Mouse (Mus musculus) thymus, postnatal 0 days (tissue): Measurements from ENCODE around the gene Utp4. TPM values are rescaled to one million over a fixed set of nuclear protein-coding genes. Genes with fewer than 3 reads are reported as not detected.
A peak's percentile ranks its signal among the peaks of the same experiment; 100 is the strongest.
"Not testable (repeated sequence)": the region's sequence is repeated elsewhere in the genome, so short reads cannot be mapped to it uniquely, and the experiment has no call there.

Experiments
- DNase-seq: peaks from one replicate; pipeline ENCODE4 v3.0.0-alpha.2; 2015; ENCODE audit warnings: low spot score
- polyA plus RNA-seq: library from polyadenylated mRNA; unstranded; fragments of >200 nt; fragmentation: Nextera tagmentation; extraction: Ambion mirVana; gene quantifications from 2 replicates; pipeline ENCODE4 v1.2.1, GENCODE M21; 2015

Gene Utp4
- 69.4 and 70.7 TPM in 2 replicates for polyA plus RNA-seq

DNA sequence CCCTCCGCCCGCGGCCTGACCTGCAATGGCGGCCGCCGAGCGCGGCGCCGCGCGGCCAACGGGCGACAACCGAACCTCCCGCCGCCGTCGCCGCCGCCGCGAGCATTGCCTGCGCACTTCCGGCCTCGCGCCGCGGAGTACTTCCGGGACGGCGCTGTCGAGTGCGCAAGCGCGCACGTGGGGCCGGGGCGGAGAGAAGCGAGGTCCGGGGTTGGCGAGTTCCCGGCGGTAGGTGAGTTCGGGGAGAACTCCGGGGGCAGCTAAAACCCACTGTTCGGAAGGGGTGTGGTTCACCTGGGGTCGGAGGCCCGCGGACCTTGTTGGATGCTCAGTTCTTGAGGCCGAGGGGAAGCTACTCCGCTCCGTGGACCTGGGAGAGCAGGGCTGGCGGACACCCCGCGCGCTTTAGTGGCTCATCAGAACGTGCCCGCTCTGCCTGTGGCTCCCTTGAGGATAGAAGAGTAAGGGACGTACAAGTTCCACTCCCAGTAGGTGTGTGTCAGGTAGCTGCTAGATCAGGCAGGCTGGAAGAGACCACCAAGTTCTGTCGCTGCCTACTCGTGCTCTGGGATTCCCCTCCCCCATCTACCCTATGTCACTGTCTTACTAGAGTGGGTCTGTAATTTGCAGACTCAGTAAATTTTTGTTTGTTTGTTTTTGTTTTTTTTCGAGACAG, at the start of gene Utp4:
TSS of gene Utp4 (plus strand) at position 156 of the 676 bp plus-strand sequence.
- peak; percentile 91 for DNase-seq

DNA sequence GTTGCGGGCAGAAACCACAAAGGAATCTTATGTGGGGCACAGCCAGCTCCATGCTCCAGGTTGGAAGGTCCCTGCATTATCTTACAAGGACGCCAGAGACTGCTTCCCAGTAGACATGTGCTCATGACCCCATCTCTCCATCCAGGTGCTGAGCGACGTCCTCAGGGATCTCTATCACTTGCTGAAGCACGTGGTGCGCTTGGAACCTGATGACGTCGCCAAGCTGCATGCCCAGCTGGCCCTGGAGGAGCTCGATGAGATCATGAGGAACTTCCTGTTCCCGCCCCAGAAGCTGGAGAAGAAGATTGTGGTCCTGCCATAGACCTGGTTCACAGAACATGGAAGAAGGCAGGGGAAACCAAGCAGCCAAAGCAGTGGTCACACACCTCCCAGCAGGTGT, 43.4 kb upstream of the Utp4 start:
- no peak for DNase-seq

DNA sequence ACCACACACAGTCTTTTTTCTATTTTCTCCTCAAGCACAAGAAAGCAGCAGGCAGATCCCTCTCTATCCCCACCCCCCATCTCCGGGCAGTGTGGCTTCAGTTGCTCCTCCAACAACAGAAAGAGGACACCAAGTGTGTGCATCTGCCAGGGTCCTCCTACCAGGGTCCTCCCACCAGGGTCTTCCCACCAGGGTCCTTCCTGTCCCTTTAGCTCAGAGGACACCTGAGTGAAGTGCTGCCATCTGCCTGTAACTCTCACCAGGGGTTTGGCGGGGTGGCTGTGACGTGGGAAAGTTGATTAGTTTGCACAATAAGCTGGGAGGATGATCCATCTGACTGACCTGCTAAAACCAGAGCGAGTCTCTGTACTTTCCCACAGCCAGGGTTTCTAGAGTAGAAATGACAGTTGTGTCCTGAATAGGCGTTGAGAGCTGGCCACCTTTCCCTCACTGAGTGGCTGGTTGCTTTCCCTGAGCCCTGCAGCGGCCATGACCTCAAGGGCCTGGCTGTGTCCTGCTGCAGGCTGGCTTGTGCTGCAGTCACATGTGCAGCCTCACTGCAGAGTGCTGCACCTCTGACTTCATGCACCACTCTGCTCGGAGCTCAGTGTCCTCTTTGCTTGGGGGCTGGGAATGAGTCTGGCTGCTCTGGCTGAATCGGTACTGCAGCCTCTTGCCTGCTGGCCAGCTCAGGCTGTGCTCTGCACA, 38.7 kb upstream of the Utp4 start:
- DNase-seq: no peak

DNA sequence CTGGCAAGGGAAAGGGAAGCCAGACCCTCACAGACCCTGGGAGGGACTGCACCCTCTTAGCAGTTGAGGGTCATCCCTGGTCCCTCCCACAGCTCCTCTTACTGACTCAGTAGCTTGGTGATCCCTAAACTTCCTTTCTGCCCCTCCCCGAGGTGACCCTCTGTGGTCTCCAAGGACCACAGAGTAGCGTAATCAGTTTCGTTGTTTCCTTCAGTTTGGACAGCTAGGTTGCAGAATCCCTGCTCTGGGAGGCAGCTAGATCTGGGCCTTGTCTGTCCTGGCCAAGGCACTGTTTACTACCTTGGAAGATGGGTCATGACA, 38.2 kb upstream of the Utp4 start:
- no peak for DNase-seq

DNA sequence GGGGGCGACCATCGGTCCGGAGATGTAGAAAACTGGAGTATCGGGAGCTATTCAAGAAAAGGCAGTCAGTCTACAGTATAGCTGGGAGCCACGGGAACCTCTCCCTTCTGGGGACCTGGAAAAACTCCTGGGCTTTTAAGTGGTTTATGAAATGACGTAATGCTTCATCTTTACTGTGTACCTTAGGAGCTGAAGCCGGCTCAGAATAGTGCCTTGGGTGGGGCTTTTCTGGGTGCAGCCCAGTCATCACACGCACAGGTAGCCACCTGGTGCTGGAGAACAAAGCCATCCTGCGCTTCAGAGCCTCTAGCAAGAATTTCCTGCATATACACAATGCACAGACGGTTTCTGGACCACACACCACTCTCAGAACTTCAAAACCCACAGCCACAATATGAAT, 30.6 kb upstream of the Utp4 start:
- DNase-seq: no peak

DNA sequence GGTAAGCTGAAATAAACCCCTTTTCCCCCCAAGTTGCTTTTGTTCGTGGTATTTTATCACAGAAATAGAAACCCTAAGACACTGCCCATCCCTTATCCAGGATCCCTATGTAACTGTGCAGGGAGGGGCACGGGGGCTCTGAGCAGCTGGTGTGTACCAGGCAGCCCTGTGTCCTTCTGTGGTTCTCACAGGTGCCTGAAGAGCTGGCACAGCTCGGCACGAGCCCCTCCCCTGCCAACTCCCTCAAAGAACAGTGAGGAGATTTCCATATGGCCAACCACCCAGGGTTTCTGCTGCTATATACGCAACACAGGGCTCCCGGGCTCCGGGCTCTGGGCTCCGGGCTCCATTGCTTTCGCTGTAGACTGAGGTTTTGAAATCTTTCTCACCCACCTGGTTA, 28.1 kb upstream of the Utp4 start:
- no peak for DNase-seq

DNA sequence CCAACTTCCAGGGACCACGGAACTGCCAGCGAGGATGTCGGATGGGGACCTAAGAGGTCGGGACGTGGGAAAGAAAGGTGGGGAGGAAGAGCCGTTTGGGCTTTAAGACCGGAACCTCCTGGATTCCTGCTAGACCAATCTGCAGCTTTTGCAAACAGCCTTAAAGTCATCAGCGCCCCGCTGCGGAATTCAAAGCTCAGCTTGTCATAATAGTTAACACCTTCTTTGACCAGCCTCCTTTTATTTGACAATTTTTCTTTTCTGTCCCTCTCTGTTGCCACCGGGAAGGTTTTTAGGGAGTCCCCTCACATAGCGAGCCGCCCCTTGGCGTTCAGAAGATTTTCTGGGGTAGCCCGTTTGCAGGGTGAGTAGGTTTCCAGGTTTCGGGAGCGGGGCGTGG, 23.4 kb upstream of the Utp4 start, which contains the start of gene Has3:
TSS of gene Has3 (plus strand) at position 192 of the 400 bp plus-strand sequence.
- DNase-seq: no peak

DNA sequence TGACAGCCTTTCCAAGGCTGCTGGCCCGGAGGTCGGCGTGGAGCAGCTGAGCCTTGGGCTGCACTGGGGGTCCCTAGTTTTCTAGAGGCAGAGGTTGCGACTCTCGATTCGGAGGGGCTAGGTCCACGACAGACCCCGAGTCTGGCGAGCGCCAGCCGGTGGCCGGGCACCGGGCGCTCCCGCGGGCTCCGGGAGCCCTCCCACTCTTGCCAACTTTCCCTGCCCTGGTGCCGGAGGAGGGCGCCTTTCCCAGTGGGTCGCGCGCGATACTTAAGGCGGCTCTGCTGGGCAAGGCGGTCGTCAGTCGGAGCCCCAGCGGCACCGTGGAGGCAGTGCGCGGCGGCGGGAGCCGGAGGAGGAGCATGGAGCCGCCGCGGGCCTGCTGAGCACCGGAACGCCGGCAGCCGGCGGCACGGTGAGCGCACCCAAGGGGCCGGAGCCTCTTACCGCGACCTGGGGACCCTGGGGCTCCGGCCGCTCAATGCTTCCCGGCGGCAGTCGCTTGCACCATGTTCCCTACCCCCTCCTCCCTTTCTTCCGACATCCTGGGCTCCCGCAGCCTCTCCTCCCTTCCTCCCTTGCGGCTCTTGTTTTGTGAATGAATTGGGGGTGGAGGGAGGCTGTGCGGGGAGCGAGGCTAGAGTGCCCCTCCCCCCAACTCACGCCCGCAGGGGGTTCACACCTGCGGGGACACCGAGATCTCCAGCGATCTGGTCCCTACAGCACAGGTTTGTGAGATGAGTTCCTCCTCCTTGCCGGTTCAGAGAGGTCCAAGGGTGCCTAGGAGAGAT, 22.7 kb upstream of the Utp4 start:
- peak; percentile 20 for DNase-seq

DNA sequence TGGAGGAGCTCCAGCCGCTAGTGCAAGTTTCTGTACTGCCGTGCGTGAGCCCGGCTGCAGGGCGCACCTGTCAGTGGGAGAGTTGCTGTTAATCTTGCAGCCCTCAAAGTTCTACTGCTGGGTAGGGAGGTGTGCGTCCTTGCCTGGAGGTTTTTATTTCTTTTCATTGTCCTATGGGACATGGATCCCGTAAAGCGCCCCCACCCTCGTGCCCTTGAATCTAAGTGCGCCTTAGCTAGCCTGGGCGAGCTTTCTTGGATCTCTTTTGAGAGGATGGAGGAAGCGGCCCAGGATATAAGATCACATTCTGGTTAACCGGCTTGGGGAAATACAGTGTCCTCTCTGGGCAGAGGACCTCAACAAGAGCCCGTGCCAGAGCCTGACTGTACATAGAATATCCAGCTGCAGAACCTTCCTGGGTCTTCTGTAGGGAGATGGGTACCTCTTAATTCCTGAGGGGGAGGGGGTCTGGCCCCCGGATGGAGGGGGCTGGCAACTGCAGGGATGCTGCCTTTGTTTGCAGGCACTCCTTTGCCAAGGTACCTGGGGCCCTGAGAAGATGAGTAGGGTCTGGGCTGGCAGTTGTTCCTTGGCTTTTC, 22.0 kb upstream of the Utp4 start:
- DNase-seq: no peak

DNA sequence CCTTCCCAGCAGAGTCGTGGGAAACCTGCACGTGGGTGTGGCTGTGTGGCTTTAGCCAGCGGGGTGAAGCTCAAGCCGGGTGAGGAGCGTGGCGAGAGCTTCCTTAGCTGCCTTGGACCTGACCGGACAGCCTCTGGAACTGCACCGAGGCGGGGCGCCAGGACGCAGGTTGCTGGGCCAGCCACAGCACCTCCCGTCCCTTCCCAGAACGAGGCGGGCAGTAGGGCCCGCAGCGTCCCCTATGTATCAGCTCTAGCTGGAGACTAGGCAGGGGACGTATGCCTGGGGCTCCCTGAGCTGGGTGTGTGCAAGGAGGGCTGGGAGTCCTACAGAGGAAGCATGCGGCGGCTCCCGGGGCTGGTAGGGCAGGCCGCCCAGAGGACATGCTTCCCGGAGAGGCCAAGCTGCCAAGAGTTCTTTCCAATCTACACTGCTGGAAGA, 21.5 kb upstream of the Utp4 start:
- no peak for DNase-seq

DNA sequence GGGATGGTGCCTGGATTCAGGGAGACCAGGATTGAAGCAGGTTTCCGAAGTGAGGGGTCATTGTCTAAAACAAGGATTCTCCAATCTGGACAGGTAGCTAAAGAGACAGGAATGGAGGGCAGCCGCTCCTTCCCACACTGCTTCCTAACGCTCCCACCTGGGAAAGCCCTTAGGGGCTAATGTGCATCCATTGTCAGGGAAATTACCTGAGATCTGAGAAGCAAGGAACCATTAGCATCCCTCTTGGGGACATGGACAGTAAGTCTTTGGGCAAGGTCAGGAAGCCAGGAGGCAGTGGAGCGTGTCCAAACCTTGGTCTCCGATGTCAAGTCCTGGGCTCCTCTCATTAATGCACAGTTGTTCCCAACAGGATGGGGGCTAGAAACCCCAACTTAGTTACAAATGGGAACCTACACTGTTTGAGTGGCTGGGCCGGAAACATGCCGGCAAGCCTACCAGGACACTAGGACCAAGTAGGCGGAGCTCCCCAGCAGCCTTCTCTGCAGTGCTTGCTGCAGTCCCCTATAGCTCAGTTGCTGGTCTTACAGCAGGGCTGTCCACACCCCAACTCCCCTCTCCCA, 20.9 kb upstream of the Utp4 start:
- DNase-seq: no peak

DNA sequence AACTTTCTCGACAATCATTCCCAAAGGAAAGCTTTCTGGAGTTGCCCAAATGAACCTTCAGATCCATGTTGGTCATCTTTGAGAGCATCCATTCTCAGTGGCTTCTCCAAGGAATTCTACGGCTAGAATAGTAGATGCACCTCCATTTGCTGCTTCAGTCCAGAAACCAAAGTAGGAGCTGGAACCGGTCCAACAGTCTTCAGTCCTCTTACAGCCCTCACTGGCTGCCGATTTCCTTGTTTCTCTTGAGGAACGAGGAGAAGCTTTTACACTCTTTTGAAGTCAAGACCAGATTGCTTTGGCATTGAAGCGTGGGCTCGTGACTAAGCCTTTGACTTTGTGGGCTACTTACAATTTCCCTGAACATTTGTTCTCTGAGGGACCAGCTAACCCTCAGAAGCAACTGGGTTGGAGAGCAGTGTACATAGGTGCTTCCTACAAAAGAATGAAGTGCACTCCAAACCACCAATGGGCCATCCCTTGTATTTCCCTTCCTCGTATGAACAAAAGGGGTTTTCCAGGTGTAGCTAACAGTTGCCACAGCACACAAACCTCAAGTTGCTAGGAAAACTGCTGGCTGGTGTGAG, 13.2 kb upstream of the Utp4 start:
- no peak for DNase-seq

DNA sequence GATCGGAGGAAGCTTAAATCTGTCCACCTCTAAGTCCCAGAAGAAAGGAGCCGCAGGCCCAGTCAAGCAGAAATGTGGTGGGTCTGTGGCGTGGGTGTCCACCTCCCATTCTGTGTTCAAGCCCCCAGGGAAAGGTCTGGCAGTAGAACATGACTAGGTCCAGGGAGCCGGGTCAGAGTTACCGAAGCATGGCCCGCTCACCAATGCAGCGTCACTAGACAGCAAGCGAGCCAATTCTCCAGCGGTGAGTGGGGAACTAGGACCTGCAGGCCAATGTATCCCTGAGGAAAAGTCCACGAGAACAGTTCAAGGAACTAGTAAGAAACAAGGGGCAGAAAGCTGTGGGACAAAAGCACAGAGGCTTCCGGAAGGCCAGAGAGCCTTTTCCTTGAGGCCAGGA, 9.3 kb upstream of the Utp4 start:
- DNase-seq: not testable (repeated sequence)

DNA sequence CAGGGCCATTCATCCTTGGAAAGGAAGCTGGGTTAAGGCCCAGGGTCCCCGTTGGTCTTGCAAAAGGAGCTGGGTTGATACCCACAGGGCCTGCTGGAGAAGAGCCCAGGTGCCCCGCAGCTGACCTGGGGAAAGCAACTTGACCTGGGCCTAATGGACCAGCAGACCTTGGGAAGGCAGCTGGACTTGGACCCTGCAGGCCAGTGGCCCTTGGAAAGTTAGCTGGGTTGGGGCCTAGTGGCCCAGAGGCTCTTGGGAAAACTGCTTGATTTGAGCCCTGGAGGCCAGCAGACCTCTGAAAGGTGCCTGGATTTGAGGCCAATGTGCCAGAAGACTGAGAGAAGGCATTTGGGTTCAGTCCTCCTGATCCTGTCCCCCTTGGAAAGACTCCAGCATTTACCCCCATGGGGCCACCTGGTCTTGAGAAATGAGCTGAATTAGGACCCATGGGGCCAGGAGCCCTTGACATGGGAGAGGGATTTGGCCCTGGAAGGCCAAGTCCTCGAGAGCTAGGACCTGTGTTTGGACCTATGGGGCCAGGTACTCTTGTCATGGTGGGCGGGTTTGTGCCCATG, 8.5 kb upstream of the Utp4 start:
- DNase-seq: not testable (repeated sequence)

DNA sequence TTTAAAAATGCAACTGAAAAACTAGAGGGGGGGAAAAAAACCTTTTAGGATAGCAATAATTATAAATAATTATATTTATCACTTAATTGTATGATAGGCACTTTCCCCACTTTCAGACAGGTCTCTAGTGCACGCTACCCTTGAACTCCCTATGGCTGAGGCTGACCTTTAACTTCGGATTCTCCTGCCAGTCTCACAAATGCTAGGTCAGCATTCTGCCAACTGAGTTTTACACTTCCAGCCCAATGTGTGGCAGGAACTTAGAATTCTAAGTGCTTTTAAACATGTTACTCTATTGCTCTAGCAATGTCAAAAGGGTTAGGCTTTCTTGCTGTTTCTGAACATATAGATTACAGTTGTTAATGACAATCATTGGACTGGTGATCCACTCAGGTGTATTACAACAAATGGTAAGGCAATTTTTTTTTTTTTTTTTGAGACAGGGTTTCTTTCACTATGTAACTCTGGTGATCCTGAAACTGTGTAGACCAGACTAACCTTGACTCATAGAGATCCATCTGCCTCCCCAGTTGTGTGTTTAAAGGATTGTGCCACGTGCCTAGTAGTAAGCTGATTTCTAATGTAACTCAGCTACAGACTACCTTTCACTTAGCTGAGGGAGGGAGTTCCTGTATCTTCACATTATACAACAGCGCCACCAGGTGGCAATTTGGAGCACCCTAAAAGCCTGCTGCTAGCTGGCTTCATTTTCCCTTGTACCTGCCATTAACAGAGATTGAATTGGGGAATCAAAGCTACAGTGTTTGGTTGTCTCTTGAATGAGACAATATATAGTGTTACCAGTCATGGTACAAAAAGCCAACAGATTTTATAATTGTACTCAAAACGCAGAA, 5.9 kb upstream of the Utp4 start:
- DNase-seq: peak; percentile 81

DNA sequence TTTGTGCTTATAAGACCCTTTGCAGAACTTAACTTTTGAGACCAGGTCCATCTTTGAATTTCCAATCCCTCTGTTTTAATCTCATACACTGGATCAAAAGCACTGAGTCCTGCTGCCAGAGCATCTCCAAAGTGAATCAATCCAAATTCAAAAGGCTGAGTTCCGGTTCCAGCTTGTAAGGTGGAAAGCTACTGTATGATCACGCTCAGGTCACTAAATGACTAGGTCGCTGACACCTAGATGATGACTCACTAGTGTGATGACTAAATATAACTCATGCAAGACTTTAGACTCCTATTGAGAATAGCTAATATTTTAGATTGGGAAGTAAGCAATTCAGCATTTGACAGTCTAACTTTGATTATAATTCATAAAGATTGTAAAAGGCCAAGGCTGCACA, 4.6 kb upstream of the Utp4 start:
- no peak for DNase-seq

DNA sequence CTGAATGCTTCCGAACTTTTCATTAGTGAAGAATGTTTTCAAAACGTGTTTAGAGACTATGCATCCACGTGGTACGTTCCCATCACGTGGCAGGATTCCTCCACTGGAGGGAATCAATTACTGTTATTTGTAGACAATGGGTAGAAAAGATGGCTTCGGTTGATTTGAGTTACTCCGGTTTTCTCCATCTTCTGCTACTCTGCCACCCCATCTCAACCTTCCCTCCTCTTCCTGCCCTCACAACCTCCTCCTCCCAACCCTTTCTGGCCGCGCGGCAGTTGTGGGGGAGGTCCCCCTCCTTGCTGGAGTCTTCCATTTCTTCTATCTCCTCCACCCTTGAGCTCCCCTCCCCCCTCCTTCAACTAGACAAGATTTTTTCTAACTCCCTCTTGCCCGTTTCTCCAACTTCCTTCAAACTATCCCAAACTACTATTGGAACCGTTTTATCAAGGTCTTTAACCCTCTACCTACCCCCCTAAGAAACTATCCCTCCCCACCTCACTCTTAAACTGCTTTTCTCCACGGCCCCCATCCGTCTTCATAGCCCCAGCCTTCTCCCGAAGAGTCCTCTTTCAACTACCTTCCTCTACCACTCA, 1.1 kb upstream of the Utp4 start:
- DNase-seq: peak; percentile 59

DNA sequence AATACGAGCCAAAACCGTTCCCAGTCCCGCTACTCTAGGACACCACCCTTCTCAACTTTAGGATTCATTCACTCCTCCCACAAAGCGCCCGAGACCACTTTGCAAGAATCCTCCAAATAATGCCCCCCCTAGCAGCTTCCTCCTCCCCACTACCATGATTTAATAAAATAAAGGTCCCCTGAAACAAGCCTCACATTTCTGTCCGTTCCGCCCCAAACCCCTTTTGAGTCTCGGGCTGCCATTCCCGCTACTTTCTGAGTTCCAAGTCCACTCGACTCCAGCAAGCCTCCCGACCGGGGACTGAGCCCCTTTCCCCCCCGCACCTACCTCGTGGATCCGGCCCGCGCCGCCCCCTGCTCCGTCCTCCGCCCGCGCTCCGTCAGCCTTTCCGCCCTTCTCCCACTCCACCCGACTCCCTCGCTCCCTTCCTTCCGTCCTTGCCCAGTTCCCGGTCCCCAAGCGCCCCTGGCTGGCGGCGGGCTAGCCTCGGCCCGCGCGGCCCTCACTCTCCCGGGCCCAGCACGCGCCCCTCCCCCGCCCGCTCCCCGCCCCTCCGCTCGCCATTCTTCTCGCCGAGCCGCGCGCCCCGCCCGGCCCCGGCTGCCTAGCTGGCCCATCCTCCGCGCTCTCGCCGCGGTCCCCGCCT, 507 bp upstream of the Utp4 start:
- DNase-seq: peak; percentile 38

DNA sequence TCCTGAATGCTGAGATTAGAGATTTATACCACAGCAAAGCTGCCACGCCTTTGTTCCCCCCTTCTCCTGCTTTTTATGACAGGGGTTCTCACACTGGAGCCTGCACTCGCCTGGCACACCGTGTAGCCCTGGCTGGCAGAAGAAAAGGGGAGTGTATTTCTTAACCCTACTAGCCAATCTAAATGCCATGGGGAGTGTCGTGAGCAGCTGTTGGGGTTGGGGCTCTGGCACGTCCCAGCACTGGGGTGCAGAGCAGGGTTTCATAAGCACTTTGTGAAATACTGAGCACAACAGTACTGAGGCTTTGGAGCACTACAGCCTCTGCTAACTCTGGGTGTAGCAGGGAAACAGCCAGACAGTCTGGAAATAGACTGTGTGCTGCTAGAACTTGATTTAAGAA, 6.0 kb downstream of the Utp4 start:
- DNase-seq: no peak
